Mouse (Mus musculus) heart, adult 2 months (tissue): ENCODE measurements around the gene Tlcd1.

Experiments
- CTCF ChIP-seq: fragments of 200-600 bp; IDR thresholded peaks from 2 replicates; pipeline ENCODE4 v1.8.1; 2022; ENCODE audit warnings: antibody characterized with exemption, mild to moderate bottlenecking, moderate library complexity
- POLR2A ChIP-seq: fragments of 200-500 bp; IDR thresholded peaks from 2 replicates; pipeline ENCODE4 v1.6.1; 2011; ENCODE audit warnings: mild to moderate bottlenecking, low read depth, low read length, control low read depth; ENCODE audit not compliant: insufficient read depth

DNA sequence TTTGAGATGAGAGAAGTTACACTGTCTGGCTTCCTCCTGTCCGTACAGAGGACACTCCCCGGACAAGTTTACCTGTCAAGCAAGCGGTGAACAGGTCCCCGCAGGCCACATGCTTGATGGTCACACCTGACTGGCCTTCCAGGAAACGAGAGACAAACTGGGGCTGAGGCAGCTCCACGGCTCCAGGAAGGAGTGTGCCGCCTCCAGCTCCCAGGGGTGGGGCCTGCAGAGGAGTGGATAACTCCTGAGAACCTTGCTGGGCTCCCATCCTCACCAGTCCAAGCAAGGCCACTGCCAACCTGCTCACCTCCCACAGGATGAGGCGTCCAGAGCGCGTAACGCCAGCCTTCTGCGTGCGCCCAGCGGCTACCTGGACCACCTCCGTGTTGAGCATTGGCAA, 6.2 kb upstream of the Tlcd1 start:
- TF ChIP-seq POLR2A (no peak), CTCF (no peak)
